Mouse (Mus musculus) lung, postnatal 4 days (tissue): ENCODE measurements around the gene Dio1.

Experiments
- DNase-seq, 2 experiments: peaks; one replicate each; pipeline ENCODE4 v3.0.0; 2021

The Dio1 gene

GRCm38 (mm10) chr4:107306966-107307365 is at the start of gene Dio1:
Gene Dio1 (minus strand): TSS chr4:107307169.
- no peak for DNase-seq

GRCm38 (mm10) chr4:107354543-107354942 is 47.6 kb upstream of the Dio1 start:
- no peak for DNase-seq

GRCm38 (mm10) chr4:107354126-107354525 is 47.2 kb upstream of the Dio1 start:
- no peak for DNase-seq

- DNase-seq: no peak
These were observed 46.6 kb upstream of the Dio1 start for GRCm38 (mm10) chr4:107353612-107354011.

GRCm38 (mm10) chr4:107351368-107351767 is 44.4 kb upstream of the Dio1 start:
- DNase-seq: no peak

GRCm38 (mm10) chr4:107349311-107350008 is 42.5 kb upstream of the Dio1 start:
- DNase-seq: peak; percentile 26 to 54

- peak; percentile 28 to 41 for DNase-seq
These were observed 41.8 kb upstream of the Dio1 start for GRCm38 (mm10) chr4:107348529-107349310.

GRCm38 (mm10) chr4:107347221-107347620 is 40.3 kb upstream of the Dio1 start:
- DNase-seq: no peak

- no peak for DNase-seq
These were observed 37.6 kb upstream of the Dio1 start for GRCm38 (mm10) chr4:107344612-107345011.

GRCm38 (mm10) chr4:107341354-107341753 is 34.4 kb upstream of the Dio1 start:
- peak; percentile 22 to 55 for DNase-seq

- DNase-seq: no peak
These were observed 30.5 kb upstream of the Dio1 start for GRCm38 (mm10) chr4:107337455-107337854.

- no peak for DNase-seq
These were observed 29.4 kb upstream of the Dio1 start for GRCm38 (mm10) chr4:107336356-107336755.

GRCm38 (mm10) chr4:107333514-107333913 is 26.5 kb upstream of the Dio1 start:
- no peak for DNase-seq

GRCm38 (mm10) chr4:107328530-107328929 is 21.6 kb upstream of the Dio1 start:
- DNase-seq: no peak

- DNase-seq: no peak
These were observed 16.1 kb upstream of the Dio1 start for GRCm38 (mm10) chr4:107323113-107323512.

- no peak for DNase-seq
These were observed 14.1 kb upstream of the Dio1 start for GRCm38 (mm10) chr4:107321041-107321440.

GRCm38 (mm10) chr4:107318646-107319045 is 11.7 kb upstream of the Dio1 start:
- no peak for DNase-seq

GRCm38 (mm10) chr4:107314479-107314805 is 7.5 kb upstream of the Dio1 start:
- DNase-seq: no peak

GRCm38 (mm10) chr4:107313690-107314478 is 6.9 kb upstream of the Dio1 start, which contains the start of gene Yipf1:
Gene Yipf1 (plus strand): TSS chr4:107314363.
- peak; percentile 93 to 94 for DNase-seq

- no peak for DNase-seq
These were observed 3.4 kb downstream of the Dio1 start for GRCm38 (mm10) chr4:107303531-107303930.

GRCm38 (mm10) chr4:107302832-107303231 is 4.1 kb downstream of the Dio1 start:
- DNase-seq: no peak

- no peak for DNase-seq
These were observed 4.7 kb downstream of the Dio1 start for GRCm38 (mm10) chr4:107302221-107302620.

- no peak for DNase-seq
These were observed 5.9 kb downstream of the Dio1 start for GRCm38 (mm10) chr4:107300902-107301555.
